Mouse (Mus musculus): ENCODE results near the gene Cul5. TPM values are rescaled to one million over a fixed set of nuclear protein-coding genes. Genes with fewer than 3 reads are reported as not detected.

The Cul5 gene
- polyA plus RNA-seq, 1 experiment from 2014 or later = 49.1 TPM

DNA sequence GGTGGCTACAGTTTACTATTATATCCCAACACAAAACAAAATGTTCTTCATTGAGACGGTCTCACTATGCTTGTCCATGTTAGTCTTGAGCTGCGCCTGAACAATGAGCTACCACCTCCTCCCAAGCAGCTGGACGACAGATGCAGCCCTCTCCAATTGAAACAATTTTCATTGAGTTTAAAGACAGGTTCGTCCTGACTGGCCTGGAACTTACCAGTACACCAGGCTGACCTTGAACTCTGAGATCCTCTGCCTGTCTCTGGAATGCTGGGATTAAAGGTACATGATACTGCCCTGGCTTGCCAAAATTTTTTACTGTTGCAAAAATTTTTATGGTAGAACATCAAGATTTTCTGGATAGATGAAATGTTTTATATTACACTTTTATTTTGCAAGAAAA, 55.5 kb downstream of the Cul5 start:
- H3K9ac ChIP-seq (ENCODE audit: low read length) = no peak overlapping the region
- H3K27me3 ChIP-seq (ENCODE audit: control insufficient read depth, insufficient read depth, low read length) = no peaks in the 10 kb centered on the region
- 0 out of 2 replicates have a peak, but pooled peaks cover 2% of the 10 kb centered on the region for H3K36me3 ChIP-seq (ENCODE audit: control insufficient read depth, insufficient read depth, low read length)
- DNase-seq (ENCODE audit: low spot score) = no peak
- no peaks in the 10 kb centered on the region for H3K9me3 ChIP-seq (ENCODE audit: control insufficient read depth, low read length)
- no peak overlapping the region for H3K27ac ChIP-seq (ENCODE audit: low read depth, low read length)
- ATAC-seq (ENCODE audit: insufficient read depth, low FRiP score, low TSS enrichment) = no peak
- 88% methylated on average over 4 of the region's 4 CpGs for WGBS
- H3K4me2 ChIP-seq (ENCODE audit: low read depth) = no peak overlapping the region
- no peak overlapping the region for H3K4me3 ChIP-seq (ENCODE audit: low read depth, low read length)
- H3K4me1 ChIP-seq (ENCODE audit: control insufficient read depth, insufficient read depth, low read length) = no peaks in the 10 kb centered on the region

DNA sequence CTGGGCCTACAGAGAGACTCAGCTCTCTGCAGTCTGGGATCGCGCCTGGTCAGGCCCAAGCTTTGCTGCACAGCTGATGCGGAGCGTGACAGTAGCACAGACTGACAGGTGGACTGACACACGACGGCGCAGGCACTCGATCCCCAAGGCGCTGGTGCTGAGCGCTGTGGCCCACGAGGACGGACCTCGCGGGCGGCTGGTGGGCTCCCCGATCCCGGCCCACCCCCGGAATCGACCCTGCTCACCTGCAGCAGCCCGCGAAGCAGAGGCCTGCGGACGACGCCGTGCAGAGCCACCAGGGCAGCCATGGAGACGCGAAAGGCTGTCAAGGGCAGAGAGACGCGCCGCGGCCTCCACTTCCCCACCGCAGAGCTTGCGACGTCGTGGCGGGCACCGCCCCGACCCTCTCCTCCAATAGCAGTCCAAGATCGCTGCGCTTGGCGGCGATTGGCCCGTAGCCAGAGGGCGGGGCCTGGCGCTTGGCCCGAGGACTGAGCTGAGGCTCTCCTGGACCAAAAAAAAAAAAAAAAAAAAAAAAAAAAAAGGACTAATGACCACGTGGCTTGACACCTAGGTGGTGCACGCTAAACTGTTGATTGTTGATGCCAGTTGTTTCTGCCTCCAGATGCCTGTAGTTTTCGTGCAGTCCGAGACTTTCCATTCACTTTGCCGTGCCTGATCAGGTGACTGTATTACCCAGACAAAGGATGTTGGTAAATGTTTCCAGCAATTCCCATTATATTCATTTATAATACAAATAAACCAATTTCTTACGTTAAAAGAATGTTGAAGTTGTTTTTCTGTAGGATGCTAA, 59.6 kb downstream of the Cul5 start, which contains the start of gene Acat1:
Acat1 (minus strand) TSS at position 415 of the 814 bp plus-strand sequence.
- Histone ChIP-seq H3K9me3 (ENCODE audit: control insufficient read depth, low read length) (no peaks in the 10 kb centered on the region), H3K27ac (ENCODE audit: low read depth, low read length) (no peak within 1 kb of the TSS), H3K36me3 (ENCODE audit: control insufficient read depth, insufficient read depth, low read length) (no peaks in the 10 kb centered on the region), H3K4me1 (ENCODE audit: control insufficient read depth, insufficient read depth, low read length) (no peaks in the 10 kb centered on the region), H3K9ac (ENCODE audit: low read length) (peak within 1 kb of the TSS; percentile 70), H3K27me3 (ENCODE audit: control insufficient read depth, insufficient read depth, low read length) (no peaks in the 10 kb centered on the region), H3K4me3 (ENCODE audit: low read depth, low read length) (peak within 1 kb of the TSS; percentile 54), H3K4me2 (ENCODE audit: low read depth) (peak within 1 kb of the TSS; percentile 85)
- 6% methylated on average over 51 of the region's 52 CpGs for WGBS
- DNase-seq (ENCODE audit: low spot score) = peak; percentile 91
- peak; percentile 99 for ATAC-seq (ENCODE audit: insufficient read depth, low FRiP score, low TSS enrichment)

DNA sequence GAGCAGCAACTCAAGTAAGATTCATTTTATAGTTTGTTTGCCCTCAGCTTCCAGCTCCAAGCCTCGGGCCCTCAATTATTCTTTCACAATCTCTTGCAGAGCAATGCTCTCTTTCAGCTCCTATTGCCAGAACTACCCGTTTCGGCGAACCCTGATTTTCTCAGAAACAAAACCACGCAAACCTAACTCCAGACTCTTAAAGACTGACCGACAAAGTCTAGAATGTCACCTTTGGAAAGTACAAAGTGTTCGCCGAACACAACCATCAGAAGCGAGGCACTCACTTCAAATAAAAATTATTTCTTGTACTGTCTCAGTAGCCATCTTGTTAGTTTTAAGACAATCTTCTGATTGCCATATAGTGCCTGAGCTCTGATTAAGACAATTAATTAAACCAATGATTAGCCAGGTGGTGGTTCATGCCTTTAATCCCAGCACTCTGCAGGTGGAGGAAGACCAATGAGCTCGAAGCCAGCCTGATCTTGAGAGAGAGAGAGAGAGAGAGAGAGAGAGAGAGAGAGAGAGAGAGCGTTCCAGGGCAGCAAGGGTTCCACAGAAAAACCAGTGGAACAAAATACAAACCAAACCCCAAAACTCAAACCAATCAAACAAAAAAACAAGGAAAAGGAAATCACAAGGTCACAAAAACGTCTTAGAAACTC, 60.4 kb downstream of the Cul5 start:
- Histone ChIP-seq H3K27ac (ENCODE audit: low read depth, low read length) (no peak overlapping the region), H3K9me3 (ENCODE audit: control insufficient read depth, low read length) (no peaks in the 10 kb centered on the region), H3K4me2 (ENCODE audit: low read depth) (peak overlapping the region; percentile 85), H3K4me3 (ENCODE audit: low read depth, low read length) (peak overlapping the region; percentile 54), H3K36me3 (ENCODE audit: control insufficient read depth, insufficient read depth, low read length) (no peaks in the 10 kb centered on the region), H3K27me3 (ENCODE audit: control insufficient read depth, insufficient read depth, low read length) (no peaks in the 10 kb centered on the region), H3K9ac (ENCODE audit: low read length) (peak overlapping the region; percentile 70), H3K4me1 (ENCODE audit: control insufficient read depth, insufficient read depth, low read length) (no peaks in the 10 kb centered on the region)
- WGBS = 83% methylated on average over 12 of the region's 12 CpGs
- ATAC-seq (ENCODE audit: insufficient read depth, low FRiP score, low TSS enrichment) (no peak), DNase-seq (ENCODE audit: low spot score) (no peak)

DNA sequence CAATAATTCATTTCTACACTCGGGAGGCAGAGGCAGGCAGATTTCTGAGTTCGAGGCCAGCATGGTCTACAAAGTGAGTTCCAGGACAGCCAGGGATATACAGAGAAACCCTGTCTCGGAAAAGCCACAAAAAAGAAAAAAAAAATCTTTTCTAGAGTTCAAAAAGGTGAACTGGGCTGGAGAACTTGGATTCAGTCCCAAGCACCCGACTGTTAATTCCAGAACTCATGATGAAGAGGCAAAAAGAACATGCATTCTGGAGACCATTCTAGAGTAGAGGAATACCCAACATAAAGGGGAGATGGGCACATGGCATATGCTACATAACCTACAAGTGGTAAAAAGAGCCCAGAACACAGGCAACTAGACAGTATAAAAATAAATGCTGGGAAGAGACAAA, 62.0 kb downstream of the Cul5 start:
- H3K4me2 ChIP-seq (ENCODE audit: low read depth) = no peak overlapping the region
- H3K4me1 ChIP-seq (ENCODE audit: control insufficient read depth, insufficient read depth, low read length) = no peaks in the 10 kb centered on the region
- DNase-seq (ENCODE audit: low spot score) (no peak), ATAC-seq (ENCODE audit: insufficient read depth, low FRiP score, low TSS enrichment) (no peak)
- H3K27ac ChIP-seq (ENCODE audit: low read depth, low read length) = no peak overlapping the region
- H3K36me3 ChIP-seq (ENCODE audit: control insufficient read depth, insufficient read depth, low read length) = no peaks in the 10 kb centered on the region
- no peak overlapping the region for H3K4me3 ChIP-seq (ENCODE audit: low read depth, low read length)
- 88% methylated on average over 4 of the region's 4 CpGs for WGBS
- no peaks in the 10 kb centered on the region for H3K27me3 ChIP-seq (ENCODE audit: control insufficient read depth, insufficient read depth, low read length)
- H3K9ac ChIP-seq (ENCODE audit: low read length) = no peak overlapping the region
- H3K9me3 ChIP-seq (ENCODE audit: control insufficient read depth, low read length) = no peaks in the 10 kb centered on the region

DNA sequence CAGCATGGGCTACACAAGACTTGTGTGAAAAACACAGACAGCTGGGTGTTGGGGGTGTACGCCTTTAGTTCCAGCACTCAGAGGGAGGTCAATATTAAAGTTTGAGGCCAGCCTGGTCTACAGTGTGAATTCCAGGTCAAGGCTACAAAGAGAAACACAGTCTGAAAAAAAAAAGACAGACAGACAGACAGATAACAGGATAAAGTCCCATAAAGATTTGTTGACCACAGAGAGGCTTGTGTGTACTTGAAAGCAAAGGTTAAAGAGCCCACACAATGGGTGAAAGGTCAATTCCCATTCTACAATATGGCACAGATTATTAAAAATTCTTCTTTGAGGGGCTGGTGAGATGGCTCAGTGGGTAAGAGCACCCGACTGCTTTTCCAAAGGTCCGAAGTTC, 62.6 kb downstream of the Cul5 start:
- H3K36me3 ChIP-seq (ENCODE audit: control insufficient read depth, insufficient read depth, low read length) = no peaks in the 10 kb centered on the region
- no peaks in the 10 kb centered on the region for H3K4me1 ChIP-seq (ENCODE audit: control insufficient read depth, insufficient read depth, low read length)
- no peak overlapping the region for H3K4me2 ChIP-seq (ENCODE audit: low read depth)
- H3K4me3 ChIP-seq (ENCODE audit: low read depth, low read length) = no peak overlapping the region
- H3K9me3 ChIP-seq (ENCODE audit: control insufficient read depth, low read length) = no peaks in the 10 kb centered on the region
- H3K9ac ChIP-seq (ENCODE audit: low read length) = no peak overlapping the region
- DNase-seq (ENCODE audit: low spot score) (no peak), ATAC-seq (ENCODE audit: insufficient read depth, low FRiP score, low TSS enrichment) (no peak)
- H3K27ac ChIP-seq (ENCODE audit: low read depth, low read length) = no peak overlapping the region
- no peaks in the 10 kb centered on the region for H3K27me3 ChIP-seq (ENCODE audit: control insufficient read depth, insufficient read depth, low read length)
- WGBS = 95% methylated on average over 3 of the region's 3 CpGs

DNA sequence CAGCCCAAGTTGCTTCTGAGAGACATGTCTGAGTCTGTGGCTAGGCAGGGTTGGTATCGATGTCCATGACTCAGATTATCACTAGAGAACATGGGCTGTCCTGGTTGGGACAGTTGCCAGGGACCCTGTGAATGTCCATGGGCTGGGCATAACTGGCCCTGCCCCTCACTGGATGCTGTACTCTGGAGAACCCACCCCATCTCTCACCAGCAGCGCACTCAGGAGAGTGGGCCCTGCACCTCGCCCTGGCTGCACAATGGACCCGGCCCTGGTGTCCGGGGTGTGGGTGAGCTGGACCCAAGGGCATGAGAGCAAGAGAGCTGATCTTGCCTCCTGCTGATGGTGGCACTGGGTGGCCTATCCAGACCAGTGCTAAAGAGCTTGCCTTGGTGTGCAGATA, 64.9 kb downstream of the Cul5 start:
- Histone ChIP-seq H3K9ac (ENCODE audit: low read length) (no peak overlapping the region), H3K4me1 (ENCODE audit: control insufficient read depth, insufficient read depth, low read length) (no peaks in the 10 kb centered on the region), H3K27me3 (ENCODE audit: control insufficient read depth, insufficient read depth, low read length) (no peaks in the 10 kb centered on the region), H3K36me3 (ENCODE audit: control insufficient read depth, insufficient read depth, low read length) (no peaks in the 10 kb centered on the region), H3K4me2 (ENCODE audit: low read depth) (no peak overlapping the region), H3K4me3 (ENCODE audit: low read depth, low read length) (no peak overlapping the region), H3K27ac (ENCODE audit: low read depth, low read length) (no peak overlapping the region), H3K9me3 (ENCODE audit: control insufficient read depth, low read length) (no peaks in the 10 kb centered on the region)
- 97% methylated on average over 5 of the region's 5 CpGs for whole genome bisulfite sequencing
- DNase-seq (ENCODE audit: low spot score) = no peak
- no peak for ATAC-seq (ENCODE audit: insufficient read depth, low FRiP score, low TSS enrichment)

DNA sequence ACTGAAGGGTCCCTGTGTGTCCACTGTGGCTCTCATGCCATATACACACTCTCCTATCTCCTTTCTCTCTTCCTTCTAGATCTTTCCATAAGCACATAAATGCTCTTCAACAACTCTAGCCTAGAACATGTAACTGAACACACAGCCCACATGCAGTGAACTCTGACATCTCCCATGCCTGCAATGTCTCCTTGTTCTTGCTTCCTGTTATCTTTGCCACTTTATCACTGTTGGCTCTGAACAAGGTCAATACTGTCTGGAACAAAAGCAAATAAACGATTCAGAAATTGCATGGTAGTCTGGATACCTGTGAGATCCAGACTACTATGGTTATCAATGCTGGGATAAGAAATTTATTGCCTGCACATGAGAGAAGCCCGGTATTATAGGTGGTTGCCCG, 66.0 kb downstream of the Cul5 start:
- no peak for ATAC-seq (ENCODE audit: insufficient read depth, low FRiP score, low TSS enrichment)
- Histone ChIP-seq H3K4me3 (ENCODE audit: low read depth, low read length) (no peak overlapping the region), H3K4me1 (ENCODE audit: control insufficient read depth, insufficient read depth, low read length) (no peaks in the 10 kb centered on the region), H3K9me3 (ENCODE audit: control insufficient read depth, low read length) (no peaks in the 10 kb centered on the region), H3K27ac (ENCODE audit: low read depth, low read length) (no peak overlapping the region), H3K9ac (ENCODE audit: low read length) (no peak overlapping the region), H3K36me3 (ENCODE audit: control insufficient read depth, insufficient read depth, low read length) (no peaks in the 10 kb centered on the region), H3K4me2 (ENCODE audit: low read depth) (no peak overlapping the region), H3K27me3 (ENCODE audit: control insufficient read depth, insufficient read depth, low read length) (no peaks in the 10 kb centered on the region)
- 85% methylated on average over 3 of the region's 3 CpGs for WGBS
- no peak for DNase-seq (ENCODE audit: low spot score)

DNA sequence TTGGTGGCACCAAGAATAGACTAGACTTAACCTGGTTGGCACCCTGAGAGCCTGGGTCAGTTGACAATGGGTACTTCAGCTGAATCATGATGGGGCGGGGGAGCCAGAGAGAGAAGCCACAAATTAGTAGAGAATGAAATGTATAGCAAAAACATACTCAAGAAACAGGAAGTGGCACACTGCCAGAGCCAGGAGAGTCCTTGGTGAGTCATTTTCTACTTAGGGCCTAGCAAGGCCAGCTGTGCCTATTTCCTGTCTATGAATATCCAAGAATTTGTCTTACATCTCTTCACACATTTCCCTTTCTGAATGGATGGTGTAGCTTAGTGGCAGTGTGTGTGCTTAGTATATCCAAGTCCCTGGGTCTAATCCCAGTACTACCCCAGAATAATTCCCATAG, 66.4 kb downstream of the Cul5 start:
- Histone ChIP-seq H3K27ac (ENCODE audit: low read depth, low read length) (no peak overlapping the region), H3K36me3 (ENCODE audit: control insufficient read depth, insufficient read depth, low read length) (no peaks in the 10 kb centered on the region), H3K4me3 (ENCODE audit: low read depth, low read length) (no peak overlapping the region), H3K4me1 (ENCODE audit: control insufficient read depth, insufficient read depth, low read length) (no peaks in the 10 kb centered on the region), H3K9ac (ENCODE audit: low read length) (no peak overlapping the region), H3K4me2 (ENCODE audit: low read depth) (no peak overlapping the region), H3K9me3 (ENCODE audit: control insufficient read depth, low read length) (no peaks in the 10 kb centered on the region), H3K27me3 (ENCODE audit: control insufficient read depth, insufficient read depth, low read length) (no peaks in the 10 kb centered on the region)
- WGBS = 88% methylated on average over 1 of the region's 1 CpGs
- ATAC-seq (ENCODE audit: insufficient read depth, low FRiP score, low TSS enrichment) = no peak
- no peak for DNase-seq (ENCODE audit: low spot score)

DNA sequence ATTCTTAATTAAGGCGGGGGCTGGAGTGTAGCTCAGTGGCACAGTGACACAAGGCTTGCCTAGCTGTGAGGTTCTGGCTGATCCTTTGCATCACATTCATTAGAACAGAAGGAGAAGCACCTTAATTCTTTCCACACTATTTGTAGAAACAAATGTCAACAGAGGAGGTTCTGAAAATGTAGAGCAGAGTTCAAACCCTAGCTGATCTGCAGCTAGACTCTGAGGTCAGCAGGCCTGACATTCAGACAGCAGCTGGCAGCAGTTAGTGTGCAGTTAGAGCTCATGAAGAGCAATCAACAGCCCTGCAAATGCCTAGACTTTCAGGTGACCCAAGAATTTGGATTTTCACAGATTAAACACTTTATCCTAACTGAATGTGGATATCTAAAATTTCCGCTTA, 68.3 kb downstream of the Cul5 start:
- H3K9ac ChIP-seq (ENCODE audit: low read length) = no peak overlapping the region
- no peaks in the 10 kb centered on the region for H3K36me3 ChIP-seq (ENCODE audit: control insufficient read depth, insufficient read depth, low read length)
- H3K4me2 ChIP-seq (ENCODE audit: low read depth) = no peak overlapping the region
- WGBS = 93% methylated on average over 2 of the region's 2 CpGs
- no peaks in the 10 kb centered on the region for H3K9me3 ChIP-seq (ENCODE audit: control insufficient read depth, low read length)
- H3K27me3 ChIP-seq (ENCODE audit: control insufficient read depth, insufficient read depth, low read length) = no peaks in the 10 kb centered on the region
- no peaks in the 10 kb centered on the region for H3K4me1 ChIP-seq (ENCODE audit: control insufficient read depth, insufficient read depth, low read length)
- DNase-seq (ENCODE audit: low spot score) = no peak
- no peak overlapping the region for H3K4me3 ChIP-seq (ENCODE audit: low read depth, low read length)
- H3K27ac ChIP-seq (ENCODE audit: low read depth, low read length) = no peak overlapping the region
- ATAC-seq (ENCODE audit: insufficient read depth, low FRiP score, low TSS enrichment) = no peak

Measured in neural tube, embryonic 11.5 days (tissue).